Mouse (Mus musculus) embryonic facial prominence, embryonic 11.5 days (tissue): ENCODE data around the gene Rtl1. TPM values are rescaled to one million over a fixed set of nuclear protein-coding genes. Genes with fewer than 3 reads are reported as not detected.

ENCODE experiments used
- microRNA counts: library from miRNA; unstranded; fragments of <30 nt; microRNA quantifications from one replicate; lab custom pipeline; 2016
- microRNA-seq: library from miRNA; unstranded; fragments of <30 nt; microRNA quantifications from one replicate; pipeline ENCODE4, GENCODE M21; 2016; ENCODE audit warnings: borderline number of aligned reads
- polyA plus RNA-seq: library from polyadenylated mRNA; unstranded; fragments of >200 nt; fragmentation: Nextera tagmentation; extraction: Ambion mirVana; gene quantifications from 2 replicates; pipeline ENCODE4 v1.2.1, GENCODE M21; 2014

Gene Rtl1
- polyA plus RNA-seq, 1 experiment from 2014 or later: 0.84 TPM

MicroRNAs encoded within 50 kb of the gene (microRNA counts, 519-probe panel; counts per million panel counts)
- not detected for microRNA mmu-miR-1188 (lab: Ali Mortazavi, UCI)
- 4,501 counts per million, percentile 76 among the panel's probes with 10 or more counts for microRNA mmu-miR-127 (lab: Ali Mortazavi, UCI)
- microRNA mmu-miR-136 (lab: Ali Mortazavi, UCI): 4,841 counts per million, percentile 83 among the panel's probes with 10 or more counts
- microRNA mmu-miR-1906 (lab: Ali Mortazavi, UCI): not detected
- 1,656 counts per million, percentile 9 among the panel's probes with 10 or more counts for microRNA mmu-miR-337-3p (lab: Ali Mortazavi, UCI)
- microRNA mmu-miR-337-5p (lab: Ali Mortazavi, UCI): 1,656 counts per million, percentile 9 among the panel's probes with 10 or more counts
- not detected for microRNA mmu-miR-341 (lab: Ali Mortazavi, UCI)
- 3,365 counts per million, percentile 46 among the panel's probes with 10 or more counts for microRNA mmu-miR-370 (lab: Ali Mortazavi, UCI)
- microRNA mmu-miR-431 (lab: Ali Mortazavi, UCI): 4,868 counts per million, percentile 83 among the panel's probes with 10 or more counts
- microRNA mmu-miR-432 (lab: Ali Mortazavi, UCI): not detected
- 4,564 counts per million, percentile 77 among the panel's probes with 10 or more counts for microRNA mmu-miR-433 (lab: Ali Mortazavi, UCI)
- 4,457 counts per million, percentile 75 among the panel's probes with 10 or more counts for microRNA mmu-miR-434-3p (lab: Ali Mortazavi, UCI)
- 3,535 counts per million, percentile 51 among the panel's probes with 10 or more counts for microRNA mmu-miR-434-5p (lab: Ali Mortazavi, UCI)
- 2,568 counts per million, percentile 24 among the panel's probes with 10 or more counts for microRNA mmu-miR-493 (lab: Ali Mortazavi, UCI)
- not detected for microRNA mmu-miR-540-3p (lab: Ali Mortazavi, UCI)
- not detected for microRNA mmu-miR-540-5p (lab: Ali Mortazavi, UCI)
- not detected for microRNA mmu-miR-665 (lab: Ali Mortazavi, UCI)
- microRNA mmu-miR-673-3p (lab: Ali Mortazavi, UCI): not detected
- microRNA mmu-miR-673-5p (lab: Ali Mortazavi, UCI): 2,443 counts per million, percentile 22 among the panel's probes with 10 or more counts
- microRNA mmu-miR-770-3p (lab: Ali Mortazavi, UCI): 2,336 counts per million, percentile 19 among the panel's probes with 10 or more counts
- microRNA mmu-miR-770-5p (lab: Ali Mortazavi, UCI): not detected

Small RNA genes lying within 50 kb of the gene (microRNA-seq; reads per million reads assigned to microRNA genes)
- gene Gm23912: not detected
- gene Mir1188: 16.0 reads per million, percentile 17 among the genes with 10 or more reads in this experiment
- gene Mir127: 5,288 reads per million, percentile 87 among the genes with 10 or more reads in this experiment
- gene Mir136: not detected
- not detected for gene Mir1906-1
- gene Mir3070a: 7.1 reads per million, percentile 7 among the genes with 10 or more reads in this experiment
- gene Mir3070b: not detected
- gene Mir3071: not detected
- gene Mir337: 2.4 reads per million
- gene Mir341: 1,580 reads per million, percentile 75 among the genes with 10 or more reads in this experiment
- not detected for gene Mir3544
- gene Mir370: 1,000 reads per million, percentile 71 among the genes with 10 or more reads in this experiment
- gene Mir431: 8,536 reads per million, percentile 91 among the genes with 10 or more reads in this experiment
- gene Mir432: not detected
- gene Mir433: 1,676 reads per million, percentile 76 among the genes with 10 or more reads in this experiment
- 1,330 reads per million, percentile 74 among the genes with 10 or more reads in this experiment for gene Mir434
- 304 reads per million, percentile 58 among the genes with 10 or more reads in this experiment for gene Mir493
- gene Mir540: 1,155 reads per million, percentile 73 among the genes with 10 or more reads in this experiment
- 847 reads per million, percentile 68 among the genes with 10 or more reads in this experiment for gene Mir665
- 182 reads per million, percentile 50 among the genes with 10 or more reads in this experiment for gene Mir673
- 325 reads per million, percentile 59 among the genes with 10 or more reads in this experiment for gene Mir770

Other genes starting within 250 kb of the Rtl1 start
- 209 and 225 TPM in 2 replicates for gene Dlk1, start 147.5 kb downstream of the Rtl1 start, polyA plus RNA-seq